Mouse (Mus musculus): ENCODE data around the gene Slc31a1. TPM values are rescaled to one million over a fixed set of nuclear protein-coding genes. Genes with fewer than 3 reads are reported as not detected.

The Slc31a1 gene
- total and polyA plus RNA-seq, 3 experiments = 20.6 to 46.5 (median 37.5) TPM

- no peak for TF ChIP-seq E2F4 (IDR thresholded peaks at IDR 0.05; ENCODE audit: borderline replicate concordance, low read depth, low read length)
- TF ChIP-seq USF1 (IDR thresholded peaks at IDR 0.05; ENCODE audit: low read depth, low read length) = no peak
- TF ChIP-seq ZNF384 (IDR thresholded peaks at IDR 0.05; ENCODE audit: low read depth, low read length) = no peak
Observed at GRCm38 (mm10) chr4:62360088-62360804, at the start of gene Slc31a1, which contains the start of gene Fkbp15 (continued).

DNA sequence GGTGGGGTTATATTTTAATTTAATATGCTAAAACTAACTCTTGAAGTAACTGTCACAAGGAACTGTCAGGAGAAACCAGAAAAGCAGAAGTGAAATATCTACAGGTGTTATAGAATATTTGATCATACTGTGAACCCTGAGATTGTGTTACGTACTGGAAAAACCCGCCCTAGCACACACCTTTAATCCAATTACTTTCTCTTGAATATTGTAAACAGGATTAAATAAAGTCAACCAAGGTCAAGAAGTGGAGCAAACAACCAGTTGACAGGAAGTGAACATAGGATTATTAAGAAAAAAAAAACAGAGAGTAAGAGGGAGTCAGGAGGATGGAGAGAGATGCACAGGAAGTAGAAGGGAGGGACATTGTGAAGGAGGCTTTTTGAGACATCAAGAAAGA, 47.7 kb upstream of the Slc31a1 start:
- no peak for DNase-seq (ENCODE audit: low read depth, low spot score)
- Histone ChIP-seq H3K36me3 (ENCODE audit: control insufficient read depth in 1 of 2, insufficient read depth in 2 of 2, low read length in 2 of 2) (peaks cover 2 to 16% of the 10 kb centered on the region in 2 experiments), H3K9me3 (replicated peaks; ENCODE audit: insufficient read depth, low read length) (no peaks in the 10 kb centered on the region), H3K4me3 (ENCODE audit: control insufficient read depth in 1 of 2, insufficient read depth in 1 of 2, low read depth in 2 of 2, low read length in 2 of 2) (no peak overlapping the region), H3K9ac (ENCODE audit: control insufficient read depth, low read depth, low read length, poor library complexity, severe bottlenecking) (no peak overlapping the region), H3K27me3 (ENCODE audit: control insufficient read depth in 1 of 2, insufficient read depth in 2 of 2, low read length in 2 of 2) (no peaks in the 10 kb centered on the region), H3K79me2 (ENCODE audit: control insufficient read depth, insufficient read depth, low read length, poor library complexity) (no peaks in the 10 kb centered on the region), H3K4me1 (ENCODE audit: control insufficient read depth in 1 of 2, insufficient read depth in 2 of 2, low read length in 2 of 2) (no peaks in the 10 kb centered on the region), H3K27ac (ENCODE audit: control insufficient read depth, low read depth, low read length) (no peak overlapping the region)
- no peak for TF ChIP-seq RCOR1 (IDR thresholded peaks at IDR 0.05; ENCODE audit: low read depth, low read length)
- TF ChIP-seq ZNF384 (IDR thresholded peaks at IDR 0.05; ENCODE audit: low read depth, low read length) = no peak
- TF ChIP-seq GABPA (IDR thresholded peaks at IDR 0.05; ENCODE audit: low read depth, low read length) = no peak
- no peak for TF ChIP-seq MXI1 (IDR thresholded peaks at IDR 0.05; ENCODE audit: low read depth, low read length)
- TF ChIP-seq GATA1 (IDR thresholded peaks at IDR 0.05; ENCODE audit: low read depth, low read length) = no peak
- TF ChIP-seq MAFK (IDR thresholded peaks at IDR 0.05; ENCODE audit: borderline replicate concordance, low read depth, low read length) = no peak
- TF ChIP-seq ELF1 (IDR thresholded peaks at IDR 0.05; ENCODE audit: low read depth, low read length) = no peak
- no peak for TF ChIP-seq MYB (IDR thresholded peaks at IDR 0.05; ENCODE audit: low read depth, low read length)
- TF ChIP-seq POLR2AphosphoS2 (IDR thresholded peaks at IDR 0.05; ENCODE audit: low read length) = no peak
- no peak for TF ChIP-seq CTCF (IDR thresholded peaks at IDR 0.05 in 2 of 3, conservative IDR thresholded peaks at IDR 0.05 in 1 of 3; ENCODE audit: control insufficient read depth in 1 of 3, insufficient read depth in 1 of 3, low read depth in 2 of 3, low read length in 3 of 3, poor library complexity in 1 of 3, severe bottlenecking in 1 of 3)
- TF ChIP-seq TBP (IDR thresholded peaks at IDR 0.05; ENCODE audit: low read depth, low read length) = no peak

DNA sequence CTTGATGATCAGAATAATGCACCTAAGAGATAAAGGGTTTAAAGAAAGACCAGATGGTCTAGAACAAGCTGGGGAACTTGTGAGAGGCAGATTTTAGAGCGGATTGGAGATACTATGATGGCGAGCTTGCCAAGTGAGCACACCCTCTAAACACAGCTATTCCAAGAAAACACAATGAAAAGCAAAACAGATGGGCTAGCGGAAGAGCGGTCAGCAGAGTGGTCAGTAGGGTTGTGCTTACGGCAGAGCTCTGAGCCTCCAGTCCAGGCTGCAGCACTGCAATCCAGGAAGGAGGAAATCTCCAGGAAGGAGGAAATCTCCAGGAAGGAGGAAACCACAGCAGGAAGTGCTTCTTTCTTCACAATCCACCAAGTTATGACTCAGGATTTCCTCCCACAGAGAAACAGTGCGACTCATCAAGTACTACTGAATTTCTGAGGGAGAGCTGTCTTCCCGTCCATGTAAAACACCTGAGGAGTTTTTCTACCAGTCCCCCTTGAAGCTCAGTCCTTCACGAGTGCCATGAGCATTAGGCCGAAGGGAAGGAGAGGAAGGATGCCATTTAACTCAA, 46.8 kb upstream of the Slc31a1 start:
- H3K36me3 ChIP-seq (ENCODE audit: control insufficient read depth in 1 of 2, insufficient read depth in 2 of 2, low read length in 2 of 2) = peaks cover 4 to 14% of the 10 kb centered on the region in 2 experiments
- TF ChIP-seq MEF2A (IDR thresholded peaks at IDR 0.05; ENCODE audit: extremely low read depth, insufficient replicate concordance, low read depth, low read length, poor library complexity, severe bottlenecking) (no peak), CHD1 (IDR thresholded peaks at IDR 0.05; ENCODE audit: low read depth, low read length) (no peak), MAZ (IDR thresholded peaks at IDR 0.05; ENCODE audit: low read depth, low read length) (no peak), E2F4 (IDR thresholded peaks at IDR 0.05; ENCODE audit: borderline replicate concordance, low read depth, low read length) (no peak), BHLHE40 (IDR thresholded peaks at IDR 0.05; ENCODE audit: borderline replicate concordance, low read depth, low read length) (no peak), TCF12 (IDR thresholded peaks at IDR 0.05; ENCODE audit: low read depth, low read length) (no peak), ETS1 (IDR thresholded peaks at IDR 0.05; ENCODE audit: low read depth, low read length) (no peak), ELF1 (IDR thresholded peaks at IDR 0.05; ENCODE audit: low read depth, low read length) (no peak), POLR2A (IDR thresholded peaks at IDR 0.05; ENCODE audit: control insufficient read depth in 1 of 2, insufficient read depth in 1 of 2, low read depth in 1 of 2, low read length in 2 of 2, poor library complexity in 1 of 2) (no peak), HCFC1 (IDR thresholded peaks at IDR 0.05; ENCODE audit: low read depth, low read length) (no peak), USF2 (IDR thresholded peaks at IDR 0.05; ENCODE audit: borderline replicate concordance in 1 of 2, insufficient read depth in 1 of 2, low read depth in 1 of 2, low read length in 2 of 2) (no peak), CTCF (IDR thresholded peaks at IDR 0.05 in 2 of 3, conservative IDR thresholded peaks at IDR 0.05 in 1 of 3; ENCODE audit: control insufficient read depth in 1 of 3, insufficient read depth in 1 of 3, low read depth in 2 of 3, low read length in 3 of 3, poor library complexity in 1 of 3, severe bottlenecking in 1 of 3) (no peak)
- H3K27ac ChIP-seq (ENCODE audit: control insufficient read depth, low read depth, low read length) = no peak overlapping the region

More for the DNA sequence above, 46.8 kb upstream of the Slc31a1 start:
- Histone ChIP-seq H3K79me2 (ENCODE audit: control insufficient read depth, insufficient read depth, low read length, poor library complexity) (no peaks in the 10 kb centered on the region), H3K4me1 (ENCODE audit: control insufficient read depth in 1 of 2, insufficient read depth in 2 of 2, low read length in 2 of 2) (no peaks in the 10 kb centered on the region), H3K4me3 (ENCODE audit: control insufficient read depth in 1 of 2, insufficient read depth in 1 of 2, low read depth in 2 of 2, low read length in 2 of 2) (no peak overlapping the region), H3K9ac (ENCODE audit: control insufficient read depth, low read depth, low read length, poor library complexity, severe bottlenecking) (no peak overlapping the region), H3K27me3 (ENCODE audit: control insufficient read depth in 1 of 2, insufficient read depth in 2 of 2, low read length in 2 of 2) (no peaks in the 10 kb centered on the region), H3K9me3 (replicated peaks; ENCODE audit: insufficient read depth, low read length) (no peaks in the 10 kb centered on the region)
- no peak for DNase-seq (ENCODE audit: low read depth, low spot score)
